Mouse (Mus musculus) lung, embryonic 15.5 days (tissue): ENCODE measurements at regions not wholly inside any gene's neighbourhood (a gene's known extent, or its start where the extent isn't known, plus 50 kb on each side); places are given as distances from the start of the nearest gene placed in this dataset.
A peak's percentile ranks its signal among the peaks of the same experiment; 100 is the strongest.

ENCODE experiments used
- ATAC-seq: fragments of 200-750 bp; cut with Nextera tagmentation; 2 replicates; pipeline ENCODE4 v1.8.0; 2017; ENCODE audit warnings: moderate number of reproducible peaks, borderline replicate concordance; ENCODE audit not compliant: low FRiP score, low TSS enrichment; ENCODE audit errors: extremely low read depth
- H3K27ac ChIP-seq: fragments of 300-500 bp; sonication (generic); 2 replicates; pipeline ENCODE4 v1.5.1; 2015; ENCODE audit warnings: moderate library complexity, mild to moderate bottlenecking, inconsistent platforms
- H3K27me3 ChIP-seq: fragments of 300-500 bp; sonication (generic); 2 replicates; pipeline ENCODE4 v1.6.1; 2015; ENCODE audit warnings: inconsistent platforms
- H3K36me3 ChIP-seq: fragments of 300-500 bp; sonication (generic); 2 replicates; pipeline ENCODE4 v1.6.1; 2015; ENCODE audit warnings: inconsistent platforms
- H3K4me1 ChIP-seq: fragments of 300-500 bp; sonication (generic); 2 replicates; pipeline ENCODE4 v1.6.1; 2015; ENCODE audit warnings: inconsistent platforms
- H3K4me2 ChIP-seq: fragments of 300-500 bp; sonication (generic); 2 replicates; pipeline ENCODE4 v1.6.1; 2015; ENCODE audit warnings: inconsistent platforms, mild to moderate bottlenecking, moderate library complexity
- H3K4me3 ChIP-seq: fragments of 300-500 bp; sonication (generic); 2 replicates; pipeline ENCODE4 v1.5.1; 2015; ENCODE audit warnings: mild to moderate bottlenecking, inconsistent platforms
- H3K9ac ChIP-seq: fragments of 300-500 bp; sonication (generic); 2 replicates; pipeline ENCODE4 v1.6.1; 2015; ENCODE audit warnings: inconsistent platforms
- H3K9me3 ChIP-seq: fragments of 300-500 bp; sonication (generic); 2 replicates; pipeline ENCODE4 v1.6.1; 2016; ENCODE audit warnings: inconsistent platforms
- WGBS: fragments of 180-500 bp; shearing (Covaris S2); methylation state at CpG from one replicate; pipeline ENCODE4 v1.1.7; 2015; 5-methylcytosine and 5-hydroxymethylcytosine counted together

DNA sequence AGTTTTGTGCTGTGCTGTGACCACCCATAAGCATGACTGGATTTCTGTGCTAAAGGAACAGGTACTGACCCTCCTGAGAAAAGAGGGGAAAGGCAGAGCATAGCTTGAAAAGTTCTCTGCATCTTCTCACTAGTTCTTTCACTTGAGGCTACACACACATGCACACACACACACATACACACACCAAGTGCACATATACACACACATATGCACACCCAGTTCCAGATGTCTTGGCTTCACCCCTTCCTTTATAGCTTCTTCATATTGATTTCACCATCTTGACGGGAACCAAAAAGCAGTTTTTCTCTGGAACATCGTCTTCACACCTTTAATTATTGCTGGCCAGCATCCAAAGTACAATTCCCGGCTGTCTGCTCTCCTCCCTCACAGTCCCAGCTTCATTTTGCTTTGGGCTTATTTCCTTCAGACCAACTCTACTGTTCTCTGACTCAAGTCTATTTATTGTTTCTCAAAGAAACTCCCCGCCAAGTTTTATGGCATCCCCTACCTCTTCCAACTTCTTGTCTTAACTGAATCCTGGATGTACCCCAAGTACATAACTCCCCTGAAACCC is 160.2 kb upstream of the Ptgfr start:
- WGBS: 43% methylated on average over 4 of the region's 4 CpGs
- Histone ChIP-seq H3K4me1 (no peaks in the 10 kb centered on the region), H3K9ac (no peak overlapping the region), H3K4me3 (no peak overlapping the region), H3K27me3 (no peaks in the 10 kb centered on the region), H3K4me2 (no peak overlapping the region), H3K9me3 (no peaks in the 10 kb centered on the region), H3K27ac (no peak overlapping the region), H3K36me3 (no peaks in the 10 kb centered on the region)
- ATAC-seq: no peak

DNA sequence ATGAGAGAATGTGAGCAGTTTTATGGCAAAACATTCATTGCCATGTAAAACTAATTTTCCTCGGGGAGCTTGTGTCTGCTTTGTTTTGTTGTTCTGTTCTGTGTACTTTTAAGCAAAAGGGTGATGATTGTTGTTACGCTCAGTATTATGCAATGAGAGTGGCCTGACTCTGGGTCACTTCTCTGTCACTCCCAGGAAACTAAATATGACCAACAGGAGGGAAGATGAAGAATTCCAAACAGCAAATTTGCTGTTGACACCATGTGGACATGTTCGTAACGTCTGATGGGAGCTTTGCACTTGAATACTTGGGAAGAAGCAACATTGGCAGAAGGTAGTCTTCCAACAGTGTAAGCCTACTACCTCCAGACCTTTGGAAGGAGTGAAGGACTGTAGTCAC is 159.7 kb upstream of the Ptgfr start:
- Histone ChIP-seq H3K27me3 (no peaks in the 10 kb centered on the region), H3K4me3 (no peak overlapping the region), H3K27ac (no peak overlapping the region), H3K9ac (no peak overlapping the region), H3K4me2 (no peak overlapping the region), H3K36me3 (no peaks in the 10 kb centered on the region), H3K4me1 (no peaks in the 10 kb centered on the region), H3K9me3 (no peaks in the 10 kb centered on the region)
- WGBS: 74% methylated on average over 4 of the region's 4 CpGs
- ATAC-seq: no peak

DNA sequence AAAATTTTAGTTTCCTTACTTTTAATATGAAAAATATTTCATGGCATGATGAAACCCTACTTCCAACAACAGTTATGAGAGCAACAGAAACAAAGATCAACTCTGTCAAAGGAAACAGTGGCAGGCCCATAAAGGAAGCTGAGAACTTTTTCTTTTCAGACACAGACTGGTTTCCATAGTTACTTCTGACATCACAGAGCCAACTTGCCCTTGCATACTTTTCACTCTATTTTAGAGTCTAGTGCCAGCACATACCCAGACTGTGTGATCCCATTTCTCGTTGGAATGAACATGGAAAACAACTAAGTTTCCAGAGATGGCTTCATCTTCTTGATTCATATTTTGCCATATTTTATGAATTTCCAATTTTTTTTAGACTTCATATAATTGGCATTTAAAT is 150.8 kb upstream of the Ptgfr start:
- Histone ChIP-seq H3K9me3 (no peaks in the 10 kb centered on the region), H3K4me3 (no peak overlapping the region), H3K36me3 (no peaks in the 10 kb centered on the region), H3K27me3 (no peaks in the 10 kb centered on the region), H3K4me1 (no peaks in the 10 kb centered on the region), H3K9ac (no peak overlapping the region), H3K27ac (no peak overlapping the region), H3K4me2 (no peak overlapping the region)
- 61% methylated on average over 1 of the region's 1 CpGs for WGBS
- ATAC-seq: no peak

DNA sequence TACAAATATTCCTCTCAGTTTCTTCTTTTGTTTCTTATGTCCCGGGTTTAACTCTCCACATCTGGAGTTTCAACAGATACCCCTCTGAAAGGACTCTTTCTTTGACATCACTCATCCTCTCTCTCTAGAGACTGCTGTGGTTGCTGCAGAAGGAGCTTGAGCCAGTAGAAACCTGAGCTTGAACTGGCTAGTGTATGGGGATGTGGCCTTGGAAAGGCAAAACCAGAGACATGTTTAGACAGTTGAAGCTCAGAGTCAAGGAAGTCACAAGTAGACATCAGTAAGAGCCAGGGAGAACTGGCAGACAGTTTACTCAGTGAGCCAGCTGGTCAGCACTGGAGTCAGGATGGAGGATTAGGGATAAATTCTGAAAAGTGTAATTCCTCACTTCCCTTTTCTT is 140.7 kb upstream of the Ptgfr start:
- H3K9ac ChIP-seq: no peak overlapping the region
- H3K27me3 ChIP-seq: no peaks in the 10 kb centered on the region
- H3K9me3 ChIP-seq: no peaks in the 10 kb centered on the region
- no peak for ATAC-seq
- H3K36me3 ChIP-seq: no peaks in the 10 kb centered on the region
- no peak overlapping the region for H3K4me3 ChIP-seq
- no peaks in the 10 kb centered on the region for H3K4me1 ChIP-seq
- no peak overlapping the region for H3K4me2 ChIP-seq
- no peak overlapping the region for H3K27ac ChIP-seq
- 27% methylated on average over 1 of the region's 1 CpGs for WGBS

DNA sequence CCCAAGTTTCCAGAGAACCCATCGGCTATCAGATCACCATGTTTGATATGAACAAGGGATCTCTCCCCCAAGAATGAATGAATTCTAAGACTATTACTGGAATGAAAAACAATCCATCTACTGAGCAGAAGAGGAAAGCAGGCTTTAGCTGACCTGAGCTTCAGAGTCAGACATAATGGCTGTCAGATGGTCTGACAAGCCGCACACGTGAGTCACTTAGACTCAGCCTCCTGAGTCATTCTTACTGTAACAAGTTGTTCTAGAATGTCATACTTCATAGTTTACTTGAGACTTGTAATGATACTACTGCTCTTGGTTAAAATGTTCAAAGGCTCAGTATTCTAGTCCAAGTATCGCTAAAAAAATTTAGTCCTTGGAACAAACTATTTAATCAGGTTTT is 140.2 kb upstream of the Ptgfr start:
- H3K27me3 ChIP-seq: no peaks in the 10 kb centered on the region
- no peak overlapping the region for H3K27ac ChIP-seq
- H3K4me1 ChIP-seq: no peaks in the 10 kb centered on the region
- no peak overlapping the region for H3K4me3 ChIP-seq
- no peak for ATAC-seq
- 82% methylated on average over 4 of the region's 4 CpGs for WGBS
- no peaks in the 10 kb centered on the region for H3K36me3 ChIP-seq
- H3K4me2 ChIP-seq: no peak overlapping the region
- no peaks in the 10 kb centered on the region for H3K9me3 ChIP-seq
- no peak overlapping the region for H3K9ac ChIP-seq

DNA sequence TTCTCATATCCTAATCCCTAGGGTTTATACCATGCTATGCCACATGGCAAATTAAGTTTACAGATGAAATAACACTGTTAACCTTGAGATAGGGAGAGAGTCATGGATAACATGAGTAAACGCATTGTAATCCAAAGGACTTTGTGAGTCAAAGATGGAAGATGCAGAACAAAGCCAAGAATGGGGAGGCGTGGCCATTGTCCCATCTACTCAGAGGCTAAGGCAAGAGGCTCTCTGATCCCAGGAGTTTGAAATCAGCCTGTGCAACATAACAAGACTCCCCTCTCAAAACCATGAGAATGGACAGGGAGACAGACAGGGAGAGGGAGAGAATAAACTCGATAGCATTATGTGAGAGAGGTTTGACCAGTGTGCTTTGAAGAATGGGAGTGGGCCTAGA is 112.4 kb upstream of the Ptgfr start:
- Histone ChIP-seq H3K9me3 (no peaks in the 10 kb centered on the region), H3K4me1 (no peaks in the 10 kb centered on the region), H3K4me3 (no peak overlapping the region), H3K9ac (no peak overlapping the region), H3K27me3 (no peaks in the 10 kb centered on the region), H3K36me3 (no peaks in the 10 kb centered on the region), H3K27ac (no peak overlapping the region), H3K4me2 (no peak overlapping the region)
- 82% methylated on average over 3 of the region's 3 CpGs for WGBS
- ATAC-seq: no peak

DNA sequence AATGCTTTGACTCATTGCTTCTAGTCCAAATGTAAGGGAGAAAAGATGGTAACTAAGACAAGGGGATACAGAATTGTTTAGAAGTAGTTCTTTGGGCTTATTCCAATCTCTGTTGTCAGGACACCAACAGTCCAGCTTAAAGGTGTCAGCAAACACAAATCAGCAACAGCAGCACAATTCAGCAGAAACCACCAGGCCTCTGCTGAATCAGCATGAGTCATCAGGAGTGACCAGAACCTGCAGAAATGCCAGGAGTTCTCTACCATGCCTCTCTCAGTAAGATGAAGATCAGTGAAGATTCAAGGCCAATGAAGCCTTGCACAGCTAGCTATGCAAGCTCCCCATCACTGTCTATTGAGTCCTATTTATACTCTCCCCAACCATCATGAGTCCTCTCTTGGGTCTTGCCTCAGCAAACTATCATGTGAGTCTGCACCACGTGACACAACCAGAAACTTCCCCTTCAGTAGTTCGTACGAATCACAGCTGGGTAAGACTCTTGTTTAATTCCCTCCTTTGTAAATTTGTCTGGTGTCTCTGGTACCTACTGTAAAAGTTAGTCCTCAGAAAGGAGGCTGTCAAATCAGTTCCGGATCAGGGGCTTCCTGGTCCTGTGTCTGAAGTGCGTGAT is 110.7 kb upstream of the Ptgfr start:
- no peak for ATAC-seq
- WGBS: 88% methylated on average over 5 of the region's 5 CpGs
- no peak overlapping the region for H3K4me2 ChIP-seq

DNA sequence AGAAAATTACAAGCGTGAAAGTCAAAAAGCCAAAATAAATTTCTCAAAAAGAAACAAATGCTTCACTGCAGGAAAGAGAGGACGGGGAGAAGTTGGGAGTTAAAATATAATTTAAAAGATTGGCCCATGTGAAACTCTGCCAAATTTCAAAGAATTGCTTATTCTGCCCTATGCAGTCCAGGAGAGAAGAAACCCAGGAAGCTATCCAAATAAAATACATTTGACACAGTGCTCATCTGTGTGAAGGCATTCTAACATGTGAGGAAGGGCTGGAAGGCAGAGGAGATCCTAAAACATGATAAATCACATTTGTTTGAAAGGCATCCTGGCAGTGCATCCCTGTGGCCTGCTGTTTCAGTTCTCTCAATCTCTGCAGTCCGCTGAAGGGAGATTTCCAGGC is 108.5 kb upstream of the Ptgfr start:
- no peak; the same call in 1 of the 2 replicates for ATAC-seq
- Histone ChIP-seq H3K27me3 (no peaks in the 10 kb centered on the region), H3K9me3 (no peaks in the 10 kb centered on the region), H3K4me2 (no peak overlapping the region), H3K9ac (no peak overlapping the region), H3K27ac (no peak overlapping the region), H3K4me1 (no peaks in the 10 kb centered on the region), H3K4me3 (no peak overlapping the region), H3K36me3 (no peaks in the 10 kb centered on the region)
- 55% methylated on average over 3 of the region's 3 CpGs for WGBS

More for the DNA sequence above, 110.7 kb upstream of the Ptgfr start:
- Histone ChIP-seq H3K27ac (no peak overlapping the region), H3K4me1 (no peaks in the 10 kb centered on the region), H3K4me3 (no peak overlapping the region), H3K9me3 (no peaks in the 10 kb centered on the region), H3K9ac (no peak overlapping the region), H3K36me3 (no peaks in the 10 kb centered on the region), H3K27me3 (no peaks in the 10 kb centered on the region)

DNA sequence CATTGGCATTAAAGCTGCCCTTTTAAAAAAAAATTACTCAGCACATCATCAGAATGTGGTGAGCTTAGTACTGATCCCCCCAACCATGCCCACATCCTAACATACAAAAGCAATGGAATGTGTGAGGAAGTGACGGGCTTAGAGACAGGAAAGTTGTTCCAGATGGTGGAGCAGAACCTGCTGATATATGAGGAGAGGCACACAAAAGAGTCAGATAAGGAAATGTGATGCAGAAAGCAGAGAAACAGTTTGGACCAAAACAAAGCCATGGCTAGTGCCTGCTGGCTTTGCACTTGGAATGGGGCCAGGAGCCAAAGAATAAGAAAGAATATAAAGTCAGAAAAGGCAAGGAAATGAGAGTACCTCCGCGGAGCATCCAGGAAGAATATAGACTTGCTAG is 106.1 kb upstream of the Ptgfr start:
- no peak for ATAC-seq
- H3K9ac ChIP-seq: no peak overlapping the region
- H3K4me3 ChIP-seq: no peak overlapping the region
- no peaks in the 10 kb centered on the region for H3K4me1 ChIP-seq
- no peak overlapping the region for H3K4me2 ChIP-seq
- no peak overlapping the region for H3K27ac ChIP-seq
- H3K9me3 ChIP-seq: no peaks in the 10 kb centered on the region
- 41% methylated on average over 3 of the region's 3 CpGs for WGBS
- H3K27me3 ChIP-seq: no peaks in the 10 kb centered on the region
- no peaks in the 10 kb centered on the region for H3K36me3 ChIP-seq

DNA sequence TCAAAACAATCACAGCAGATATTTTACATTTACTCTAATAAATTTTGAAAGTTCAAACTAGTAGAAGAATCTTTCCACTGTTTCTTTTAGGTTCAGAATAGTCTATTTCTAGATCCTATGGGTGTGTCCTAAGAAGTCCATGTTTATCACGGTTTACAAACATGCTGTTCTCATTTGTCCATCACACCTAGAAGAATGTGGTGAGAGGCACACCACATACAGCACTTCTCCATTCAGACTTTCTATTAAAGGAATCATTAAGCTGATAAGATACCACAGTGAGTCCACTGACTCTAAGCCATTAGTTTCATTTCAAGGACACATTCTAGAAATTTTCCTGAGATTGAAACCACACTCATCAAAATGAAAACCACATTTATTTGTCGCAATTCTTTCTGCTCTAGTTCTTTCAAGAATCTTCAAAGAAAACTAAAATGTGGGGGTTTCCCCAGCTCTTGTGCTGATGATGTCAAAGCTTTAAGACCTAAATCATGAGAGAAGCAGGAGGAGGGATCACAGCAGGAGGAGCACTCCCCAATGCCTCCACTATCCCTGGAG is 101.1 kb upstream of the Ptgfr start:
- no peaks in the 10 kb centered on the region for H3K36me3 ChIP-seq
- peak; percentile 57; the same call in 1 of the 2 replicates for ATAC-seq
- no peak overlapping the region for H3K9ac ChIP-seq
- 25% methylated on average over 2 of the region's 2 CpGs for WGBS
- no peak overlapping the region for H3K27ac ChIP-seq
- H3K27me3 ChIP-seq: no peaks in the 10 kb centered on the region
- H3K4me3 ChIP-seq: no peak overlapping the region
- no peaks in the 10 kb centered on the region for H3K9me3 ChIP-seq
- H3K4me2 ChIP-seq: no peak overlapping the region
- no peaks in the 10 kb centered on the region for H3K4me1 ChIP-seq

DNA sequence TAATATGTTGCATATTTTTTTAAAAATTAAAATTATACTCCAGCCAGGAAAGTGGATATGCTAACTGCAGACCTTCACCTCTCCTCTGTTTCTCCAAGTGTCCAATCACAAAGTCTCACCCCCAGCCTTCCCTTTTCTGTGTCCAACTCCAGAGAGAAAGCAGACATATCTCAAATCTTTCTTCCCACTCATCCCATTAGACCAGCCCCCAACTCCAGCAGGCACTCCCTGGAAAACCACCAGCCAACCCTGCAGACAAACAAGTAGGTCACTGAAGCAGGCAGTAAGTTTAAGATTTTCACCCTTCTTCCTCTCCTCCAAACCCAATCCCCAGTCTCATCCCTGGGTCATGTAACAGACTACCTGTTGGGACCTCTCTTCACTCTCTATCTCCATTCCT is 94.2 kb upstream of the Ptgfr start:
- no peaks in the 10 kb centered on the region for H3K4me1 ChIP-seq
- H3K4me3 ChIP-seq: no peak overlapping the region
- H3K27me3 ChIP-seq: no peaks in the 10 kb centered on the region
- H3K9ac ChIP-seq: no peak overlapping the region
- no peak overlapping the region for H3K27ac ChIP-seq
- no peak overlapping the region for H3K4me2 ChIP-seq
- no peaks in the 10 kb centered on the region for H3K36me3 ChIP-seq
- no peak for ATAC-seq
- no peaks in the 10 kb centered on the region for H3K9me3 ChIP-seq

DNA sequence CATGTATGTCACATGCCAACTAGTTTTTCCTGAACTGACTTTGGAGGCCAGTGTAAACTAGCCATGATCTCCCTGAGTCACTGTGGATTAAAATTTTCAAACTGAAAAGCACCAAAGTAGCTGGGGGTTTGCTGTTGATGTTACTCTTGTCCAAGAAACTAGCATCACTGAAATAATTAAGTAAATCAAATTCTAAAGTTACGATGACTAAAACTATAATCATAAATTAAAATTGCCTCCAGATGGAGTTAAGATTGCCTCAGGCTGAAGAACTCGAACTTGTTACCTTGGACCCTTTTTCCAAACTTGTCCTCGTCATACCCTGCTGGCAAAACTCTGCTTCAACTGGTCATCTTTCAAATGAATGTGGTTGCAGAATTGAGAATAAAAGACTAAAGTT is 93.7 kb upstream of the Ptgfr start:
- H3K36me3 ChIP-seq: no peaks in the 10 kb centered on the region
- no peaks in the 10 kb centered on the region for H3K9me3 ChIP-seq
- no peak overlapping the region for H3K4me3 ChIP-seq
- no peaks in the 10 kb centered on the region for H3K4me1 ChIP-seq
- no peak overlapping the region for H3K27ac ChIP-seq
- no peak overlapping the region for H3K9ac ChIP-seq
- no peak for ATAC-seq
- H3K4me2 ChIP-seq: no peak overlapping the region
- H3K27me3 ChIP-seq: no peaks in the 10 kb centered on the region
- 75% methylated on average over 3 of the region's 3 CpGs for WGBS
